Mouse (Mus musculus): Measurements from ENCODE around the gene Mtx1. TPM values are rescaled to one million over a fixed set of nuclear protein-coding genes. Genes with fewer than 3 reads are reported as not detected.

The Mtx1 gene
- polyA plus RNA-seq, 1 experiment: 96.9 TPM

GRCm38 (mm10) chr3:89256177-89256576 lies 29.3 kb upstream of the Mtx1 start:
- H3K27ac ChIP-seq (ENCODE audit: insufficient read depth, low read length): no peak overlapping the region
- no peak for TF ChIP-seq CTCF (IDR thresholded peaks at IDR 0.05; ENCODE audit: borderline replicate concordance, insufficient read depth, low read length)
- no peak for TF ChIP-seq POLR2A (IDR thresholded peaks at IDR 0.05; ENCODE audit: low read depth, low read length)
- H3K4me3 ChIP-seq (ENCODE audit: insufficient read depth, low read length): no peak overlapping the region
- no peaks in the 10 kb centered on the region for H3K4me1 ChIP-seq (ENCODE audit: control insufficient read depth, insufficient read depth, low read length)

GRCm38 (mm10) chr3:89254994-89255393 lies 28.1 kb upstream of the Mtx1 start:
- no peak for TF ChIP-seq CTCF (IDR thresholded peaks at IDR 0.05; ENCODE audit: borderline replicate concordance, insufficient read depth, low read length)
- no peak for TF ChIP-seq POLR2A (IDR thresholded peaks at IDR 0.05; ENCODE audit: low read depth, low read length)
- H3K4me3 ChIP-seq (ENCODE audit: insufficient read depth, low read length): no peak overlapping the region
- no peaks in the 10 kb centered on the region for H3K4me1 ChIP-seq (ENCODE audit: control insufficient read depth, insufficient read depth, low read length)
- H3K27ac ChIP-seq (ENCODE audit: insufficient read depth, low read length): no peak overlapping the region

GRCm38 (mm10) chr3:89251365-89251895 lies 24.5 kb upstream of the Mtx1 start:
- TF ChIP-seq CTCF (IDR thresholded peaks at IDR 0.05; ENCODE audit: borderline replicate concordance, insufficient read depth, low read length): no peak
- Histone ChIP-seq H3K4me1 (ENCODE audit: control insufficient read depth, insufficient read depth, low read length) (peaks cover 4% of the 10 kb centered on the region; the same call in 1 of the 2 replicates), H3K4me3 (ENCODE audit: insufficient read depth, low read length) (no peak overlapping the region), H3K27ac (ENCODE audit: insufficient read depth, low read length) (no peak overlapping the region)

- no peak overlapping the region for H3K4me3 ChIP-seq (ENCODE audit: insufficient read depth, low read length)
- TF ChIP-seq CTCF (IDR thresholded peaks at IDR 0.05; ENCODE audit: borderline replicate concordance, insufficient read depth, low read length): peak; percentile 66; the same call in 1 of the 2 replicates
- peak; percentile 47 for TF ChIP-seq POLR2A (IDR thresholded peaks at IDR 0.05; ENCODE audit: low read depth, low read length)
- peaks cover 4% of the 10 kb centered on the region; the same call in 1 of the 2 replicates for H3K4me1 ChIP-seq (ENCODE audit: control insufficient read depth, insufficient read depth, low read length)
- H3K27ac ChIP-seq (ENCODE audit: insufficient read depth, low read length): no peak overlapping the region
These were observed 23.6 kb upstream of the Mtx1 start for GRCm38 (mm10) chr3:89250435-89251040.

- 0 out of 2 replicates have a peak, but pooled peaks have one; percentile 24 for TF ChIP-seq POLR2A (IDR thresholded peaks at IDR 0.05; ENCODE audit: low read depth, low read length)
- no peak for TF ChIP-seq CTCF (IDR thresholded peaks at IDR 0.05; ENCODE audit: borderline replicate concordance, insufficient read depth, low read length)
- H3K4me3 ChIP-seq (ENCODE audit: insufficient read depth, low read length): peak overlapping the region; percentile 76
- peak overlapping the region; percentile 15; the same call in 1 of the 2 replicates for H3K27ac ChIP-seq (ENCODE audit: insufficient read depth, low read length)
- H3K4me1 ChIP-seq (ENCODE audit: control insufficient read depth, insufficient read depth, low read length): peaks cover 4% of the 10 kb centered on the region; the same call in 1 of the 2 replicates
These were observed 20.6 kb upstream of the Mtx1 start for GRCm38 (mm10) chr3:89247466-89247865.

- peak; percentile 63 for TF ChIP-seq POLR2A (IDR thresholded peaks at IDR 0.05; ENCODE audit: low read depth, low read length)
- peak; percentile 91; the same call in 1 of the 2 replicates for TF ChIP-seq CTCF (IDR thresholded peaks at IDR 0.05; ENCODE audit: borderline replicate concordance, insufficient read depth, low read length)
- Histone ChIP-seq H3K4me1 (ENCODE audit: control insufficient read depth, insufficient read depth, low read length) (peaks cover 4% of the 10 kb centered on the region; the same call in 1 of the 2 replicates), H3K27ac (ENCODE audit: insufficient read depth, low read length) (peak within 1 kb of the TSS; percentile 77), H3K4me3 (ENCODE audit: insufficient read depth, low read length) (peak within 1 kb of the TSS; percentile 76)
These were observed 19.6 kb upstream of the Mtx1 start, which contains the start of gene Trim46 for GRCm38 (mm10) chr3:89246261-89247100. Gene Trim46, minus strand, starts transcription at chr3:89246309.

GRCm38 (mm10) chr3:89245688-89246171 lies 18.8 kb upstream of the Mtx1 start, which contains the start of gene Krtcap2:
Gene Krtcap2, plus strand, starts transcription at chr3:89245966.
- Histone ChIP-seq H3K27ac (ENCODE audit: insufficient read depth, low read length) (peak within 1 kb of the TSS; percentile 77), H3K4me3 (ENCODE audit: insufficient read depth, low read length) (peak within 1 kb of the TSS; percentile 76), H3K4me1 (ENCODE audit: control insufficient read depth, insufficient read depth, low read length) (peaks cover 4% of the 10 kb centered on the region; the same call in 1 of the 2 replicates)
- TF ChIP-seq CTCF (IDR thresholded peaks at IDR 0.05; ENCODE audit: borderline replicate concordance, insufficient read depth, low read length): no peak
- peak; percentile 48 for TF ChIP-seq POLR2A (IDR thresholded peaks at IDR 0.05; ENCODE audit: low read depth, low read length)

GRCm38 (mm10) chr3:89244982-89245687 lies 18.2 kb upstream of the Mtx1 start:
- Histone ChIP-seq H3K4me1 (ENCODE audit: control insufficient read depth, insufficient read depth, low read length) (peaks cover 4% of the 10 kb centered on the region; the same call in 1 of the 2 replicates), H3K27ac (ENCODE audit: insufficient read depth, low read length) (peak overlapping the region; percentile 70), H3K4me3 (ENCODE audit: insufficient read depth, low read length) (peak overlapping the region; percentile 56)
- peak; percentile 28; the same call in 1 of the 2 replicates for TF ChIP-seq POLR2A (IDR thresholded peaks at IDR 0.05; ENCODE audit: low read depth, low read length)
- TF ChIP-seq CTCF (IDR thresholded peaks at IDR 0.05; ENCODE audit: borderline replicate concordance, insufficient read depth, low read length): no peak
